Mouse (Mus musculus) MEL (cell line): Measurements from ENCODE around the gene Ndufs2.

Experiments used
- CTCF ChIP-seq, 3 experiments: IDR thresholded peaks in 2 of 3; conservative IDR thresholded peaks in 1 of 3; 2 replicates each; pipeline ENCODE4 v1.5.1; 2011 to 2012; ENCODE audit warnings: low read length in 3 of 3, low read depth in 2 of 3, mild to moderate bottlenecking in 2 of 3, improper control_type of control experiment in 1 of 3, inconsistent platforms in 1 of 3, mixed read lengths in 1 of 3, moderate library complexity in 1 of 3; ENCODE audit not compliant: control insufficient read depth in 1 of 3, insufficient read depth in 1 of 3, poor library complexity in 1 of 3, severe bottlenecking in 1 of 3
- EP300 ChIP-seq, 2 experiments: IDR thresholded peaks; 2 replicates each; pipeline ENCODE4 v1.6.1; 2011; ENCODE audit warnings: improper control_type of control experiment in 2 of 2, low read length in 2 of 2, low read depth in 1 of 2, mild to moderate bottlenecking in 1 of 2
- GABPA ChIP-seq: IDR thresholded peaks from 2 replicates; pipeline ENCODE4 v1.6.1; 2012; ENCODE audit warnings: low read depth, mild to moderate bottlenecking, inconsistent platforms, low read length, improper control_type of control experiment, moderate library complexity
- JUND ChIP-seq: IDR thresholded peaks from 2 replicates; pipeline ENCODE4 v1.6.1; 2011; ENCODE audit warnings: low read depth, mild to moderate bottlenecking, improper control_type of control experiment, low read length
- POLR2A ChIP-seq, 2 experiments: IDR thresholded peaks; 2 replicates each; pipeline ENCODE4 v1.6.1; 2011 to 2012; ENCODE audit warnings: low read length in 2 of 2, mild to moderate bottlenecking in 2 of 2, control low read depth in 1 of 2, improper control_type of control experiment in 1 of 2, low read depth in 1 of 2, moderate library complexity in 1 of 2; ENCODE audit not compliant: control insufficient read depth in 1 of 2, insufficient read depth in 1 of 2, poor library complexity in 1 of 2

GRCm38 (mm10) chr1:171185655-171186054, 65.5 kb downstream of the Ndufs2 start:
- no peak for TF ChIP-seq CTCF (IDR thresholded peaks at IDR 0.05 in 2 of 3, conservative IDR thresholded peaks at IDR 0.05 in 1 of 3; ENCODE audit: control insufficient read depth in 1 of 3, insufficient read depth in 1 of 3, low read depth in 2 of 3, low read length in 3 of 3, poor library complexity in 1 of 3, severe bottlenecking in 1 of 3)
- TF ChIP-seq EP300 (IDR thresholded peaks at IDR 0.05; ENCODE audit: low read depth in 1 of 2, low read length in 2 of 2) = no peak
- TF ChIP-seq GABPA = no peak
- no peak for TF ChIP-seq JUND
- TF ChIP-seq POLR2A (IDR thresholded peaks at IDR 0.05; ENCODE audit: control insufficient read depth in 1 of 2, insufficient read depth in 1 of 2, low read depth in 1 of 2, low read length in 2 of 2, poor library complexity in 1 of 2) = no peak
